Mouse (Mus musculus): Measurements from ENCODE around the gene Brix1. TPM values are rescaled to one million over a fixed set of nuclear protein-coding genes. Genes with fewer than 3 reads are reported as not detected.
"Not testable (repeated sequence)": the region's sequence is repeated elsewhere in the genome, so short reads cannot be mapped to it uniquely, and the experiment has no call there.

The Brix1 gene
- total RNA-seq (2021) = 10 to 100 TPM; 18.1 to 26.6 TPM
- long read RNA-seq, transcript Brix1-201 (10 exons, 2,664 nt) = major isoform, 40 of 40 reads
- long read RNA-seq, partial matches to known transcripts = 0 of 40 reads
- long read RNA-seq, other reads (novel, unspliced or antisense) = 0 of 40 reads

GRCm38 (mm10) chr15:10485484-10486364 lies at the start of gene Brix1, which contains the start of gene Rad1:
Brix1 (minus strand) TSS chr15:10485947.
Rad1 (plus strand) TSS chr15:10486018.
- DNase-seq (ENCODE audit: low spot score in 2 of 2) = peak; percentile 92 to 98

- DNase-seq (ENCODE audit: low spot score in 2 of 2) = no peak
Measured at GRCm38 (mm10) chr15:10534591-10534990, 48.8 kb upstream of the Brix1 start.

- not testable (repeated sequence) for DNase-seq (ENCODE audit: low spot score in 2 of 2)
Measured at GRCm38 (mm10) chr15:10533361-10533760, 47.6 kb upstream of the Brix1 start.

- DNase-seq (ENCODE audit: low spot score in 2 of 2) = no peak
Measured at GRCm38 (mm10) chr15:10531352-10531751, 45.6 kb upstream of the Brix1 start.

- no peak for DNase-seq (ENCODE audit: low spot score in 2 of 2)
Measured at GRCm38 (mm10) chr15:10525896-10526295, 40.1 kb upstream of the Brix1 start.

DNA sequence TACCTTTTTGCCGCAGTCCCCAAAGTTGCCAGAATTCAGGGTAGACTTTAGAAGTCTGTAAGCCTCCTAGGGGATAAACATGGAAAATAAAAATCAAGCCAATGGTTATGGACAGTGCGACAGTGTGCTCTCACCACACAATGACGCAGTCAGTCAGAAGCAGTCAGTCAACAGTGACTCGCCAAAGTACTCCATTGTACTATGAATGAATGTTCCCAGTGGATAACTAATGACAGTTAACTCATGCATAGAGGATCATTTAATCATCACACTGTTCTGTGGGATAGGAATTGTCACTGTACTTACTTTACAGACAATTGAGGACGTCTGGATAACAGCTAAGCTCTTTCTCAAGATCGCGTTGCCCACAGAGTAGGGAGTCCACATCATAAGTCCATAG lies 29.4 kb upstream of the Brix1 start:
- no peak for DNase-seq (ENCODE audit: low spot score in 2 of 2)

DNA sequence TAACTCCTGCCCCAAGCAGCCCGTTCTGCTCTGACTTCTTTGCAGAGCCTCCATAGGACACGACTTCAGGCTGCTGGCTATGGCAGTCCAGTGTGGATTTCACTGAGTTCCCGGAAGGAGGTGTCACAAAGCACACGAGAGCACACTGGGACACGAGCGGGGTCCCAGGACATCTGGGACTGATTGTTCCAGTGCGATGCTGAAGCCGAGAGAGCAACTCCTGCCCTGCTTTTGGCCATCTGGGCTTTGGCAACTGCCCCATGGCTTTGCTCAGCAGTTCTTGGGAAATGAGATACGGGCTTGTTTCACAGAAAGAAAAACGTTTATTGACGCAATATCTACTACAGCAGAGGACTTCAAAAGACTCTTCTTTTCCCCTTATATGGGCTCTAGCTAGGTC lies 20.4 kb upstream of the Brix1 start:
- DNase-seq (ENCODE audit: low spot score in 2 of 2) = no peak

DNA sequence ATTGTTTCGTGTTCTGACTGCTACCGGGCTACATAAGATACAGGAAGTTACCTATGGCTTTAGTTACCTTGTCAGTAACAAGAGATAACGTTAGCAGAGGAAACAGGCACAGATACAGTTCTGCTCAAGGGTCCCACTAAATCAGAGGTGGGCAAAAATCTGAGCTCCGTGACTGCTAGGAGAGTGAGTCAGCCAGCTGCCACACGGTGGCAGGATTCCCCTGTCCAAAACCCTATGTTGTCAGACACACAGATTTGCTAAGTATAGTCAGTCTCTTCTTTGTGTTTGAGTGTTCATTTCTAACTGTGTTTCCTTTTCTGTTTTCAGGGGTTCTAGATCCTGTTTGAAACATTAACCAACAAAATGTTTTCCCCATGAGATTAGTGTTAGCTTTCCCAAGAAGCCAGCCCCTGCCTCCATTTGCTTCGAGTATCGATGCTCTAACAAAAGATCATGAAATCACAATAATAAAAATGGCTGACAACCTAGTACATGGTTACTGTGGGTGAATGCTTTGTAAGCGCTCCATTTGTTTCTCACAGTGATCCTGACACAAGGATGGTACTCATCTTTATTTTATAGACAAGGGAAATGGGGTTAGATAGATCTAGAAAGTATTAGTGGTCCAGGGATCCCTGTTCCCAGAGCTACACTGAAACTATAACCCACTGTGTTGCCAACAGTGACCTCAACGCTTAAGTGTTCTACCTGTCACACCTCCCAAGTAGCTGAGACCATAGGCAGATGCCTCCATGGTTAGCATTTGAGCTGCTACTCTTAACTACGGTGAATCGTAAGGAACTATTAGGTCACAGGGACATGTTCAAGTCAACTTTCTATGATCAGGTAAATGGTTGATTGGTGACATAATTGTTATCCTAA lies 15.3 kb upstream of the Brix1 start:
- peak; percentile 31 to 75 for DNase-seq (ENCODE audit: low spot score in 2 of 2)

GRCm38 (mm10) chr15:10500035-10500434 lies 14.3 kb upstream of the Brix1 start:
- DNase-seq (ENCODE audit: low spot score in 2 of 2) = no peak

DNA sequence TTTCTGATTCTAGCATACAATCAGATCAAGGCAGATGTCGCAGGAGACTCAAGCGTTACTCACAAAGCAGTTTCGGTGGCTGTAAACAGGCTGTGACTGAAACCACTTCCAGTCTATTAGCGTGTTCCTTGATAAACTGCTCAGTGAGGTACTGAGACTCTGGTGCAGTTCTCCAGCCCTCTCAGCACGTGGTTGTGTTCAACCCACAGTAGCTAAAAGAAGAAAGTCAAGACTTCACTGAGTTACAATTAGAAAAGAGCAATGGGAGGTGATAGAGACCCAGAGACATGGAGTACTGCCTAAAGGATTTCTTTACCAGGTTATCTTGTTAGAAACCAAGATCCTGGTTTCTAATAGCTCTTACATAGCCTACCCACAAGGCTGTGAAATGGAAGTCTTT lies 13.8 kb upstream of the Brix1 start:
- no peak for DNase-seq (ENCODE audit: low spot score in 2 of 2)

- DNase-seq (ENCODE audit: low spot score in 2 of 2) = not testable (repeated sequence)
Measured at GRCm38 (mm10) chr15:10496696-10497095, 10.9 kb upstream of the Brix1 start.

- no peak for DNase-seq (ENCODE audit: low spot score in 2 of 2)
Measured at GRCm38 (mm10) chr15:10495944-10496343, 10.2 kb upstream of the Brix1 start.

DNA sequence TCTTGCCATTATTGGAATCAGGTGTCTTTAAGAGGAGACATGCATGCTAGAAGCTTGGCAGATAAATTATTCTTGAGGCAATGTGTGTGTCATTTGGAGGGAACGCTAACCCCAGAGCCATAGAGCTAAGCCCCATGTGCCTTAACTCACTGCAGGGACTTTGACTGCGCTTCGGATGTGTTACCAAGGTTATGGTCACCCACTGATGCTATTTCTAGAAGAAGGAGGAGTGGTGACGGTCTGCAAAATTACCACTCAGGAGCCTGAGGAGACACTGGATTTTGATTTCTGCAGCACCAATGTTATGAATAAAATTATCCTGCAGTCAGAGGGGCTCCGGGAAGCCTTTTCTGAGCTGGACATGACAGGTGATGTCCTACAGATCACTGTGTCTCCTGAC lies 4.4 kb upstream of the Brix1 start:
- DNase-seq (ENCODE audit: low spot score in 2 of 2) = no peak

- no peak for DNase-seq (ENCODE audit: low spot score in 2 of 2)
Measured at GRCm38 (mm10) chr15:10487246-10487645, 1.5 kb upstream of the Brix1 start.

DNA sequence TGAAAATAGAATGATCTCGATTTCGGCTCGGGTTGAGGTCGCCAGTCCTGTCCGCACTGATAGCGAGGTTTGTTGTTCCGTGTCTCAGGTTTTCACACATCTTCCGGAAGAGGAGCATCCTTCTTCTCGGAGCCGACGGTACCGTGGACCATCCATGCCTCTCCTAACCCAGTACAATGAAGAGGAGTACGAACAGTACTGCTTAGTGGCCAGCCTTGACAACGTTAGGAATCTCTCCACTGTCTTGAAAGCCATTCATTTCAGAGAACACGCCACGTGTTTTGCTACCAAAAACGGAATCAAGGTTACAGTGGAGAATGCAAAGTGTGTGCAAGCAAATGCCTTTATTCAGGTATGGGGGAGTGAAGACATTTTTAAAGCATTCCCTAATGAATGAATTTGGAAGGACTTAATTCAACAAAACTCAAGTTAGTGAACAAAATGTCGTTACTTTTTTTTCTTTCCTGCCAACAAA lies 655 bp upstream of the Brix1 start:
- DNase-seq (ENCODE audit: low spot score in 2 of 2) = no peak

- DNase-seq (ENCODE audit: low spot score in 2 of 2) = no peak
Measured at GRCm38 (mm10) chr15:10470941-10471340, 14.8 kb downstream of the Brix1 start.

DNA sequence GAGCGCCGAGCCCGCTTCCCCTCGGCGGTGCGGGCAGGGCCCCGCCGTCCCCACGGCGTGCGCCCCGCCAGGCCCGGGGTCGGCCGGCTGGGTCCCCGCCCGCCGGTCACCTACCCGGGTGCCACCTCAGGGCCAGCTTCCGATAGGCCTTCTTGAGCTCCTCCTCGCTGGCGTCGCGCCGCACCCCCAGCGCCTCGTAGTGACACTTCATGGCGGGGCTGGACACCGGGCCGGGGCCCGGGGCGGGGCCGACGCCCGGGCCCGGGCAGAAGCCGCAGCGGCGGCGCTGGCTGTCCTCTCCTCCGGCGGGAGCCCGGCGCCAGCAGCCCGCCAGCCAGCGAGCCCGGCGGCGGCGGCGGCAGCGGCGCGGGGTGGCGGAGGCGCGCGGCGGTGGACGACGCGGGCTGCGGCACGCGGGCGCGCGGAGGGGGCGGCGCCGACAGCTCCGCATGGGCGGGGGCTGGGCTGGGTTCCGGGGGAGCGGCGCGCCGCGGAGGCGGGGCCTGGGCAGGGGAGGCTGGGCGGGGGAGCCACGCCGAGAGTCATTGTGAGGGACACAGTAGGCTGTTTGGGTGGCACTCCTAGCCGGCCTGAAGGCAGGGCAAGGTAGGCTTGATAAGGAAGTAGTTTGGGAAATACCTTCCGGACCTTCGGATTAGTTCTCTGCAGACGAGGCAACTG lies 15.5 kb downstream of the Brix1 start, which contains the start of gene Dnajc21:
Dnajc21 (minus strand) TSS at position 366 of the 681 bp plus-strand sequence.
- DNase-seq (ENCODE audit: low spot score in 2 of 2) = peak; percentile 68 to 82

GRCm38 (mm10) chr15:10469641-10470150 lies 16.1 kb downstream of the Brix1 start:
- peak; percentile 15 to 34 for DNase-seq (ENCODE audit: low spot score in 2 of 2)

DNA sequence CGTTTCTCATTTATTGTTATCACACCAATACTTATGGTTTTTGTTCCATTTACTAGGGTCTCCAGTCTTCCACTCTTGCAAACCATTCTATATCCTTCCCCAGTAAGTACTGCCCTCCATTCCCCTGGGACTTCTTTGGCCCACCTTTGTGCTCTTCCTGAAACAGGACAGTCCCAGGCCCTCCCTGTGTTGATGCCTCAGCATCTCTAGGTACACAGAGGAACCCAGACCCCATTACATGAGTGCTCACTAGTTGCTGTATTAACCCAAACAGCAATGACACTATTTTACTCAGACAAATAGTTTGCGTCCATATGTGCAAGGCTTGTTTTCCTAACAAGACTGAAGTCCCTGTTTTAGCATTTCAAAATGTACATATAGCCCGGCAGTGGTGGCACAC lies 17.0 kb downstream of the Brix1 start:
- no peak for DNase-seq (ENCODE audit: low spot score in 2 of 2)

DNA sequence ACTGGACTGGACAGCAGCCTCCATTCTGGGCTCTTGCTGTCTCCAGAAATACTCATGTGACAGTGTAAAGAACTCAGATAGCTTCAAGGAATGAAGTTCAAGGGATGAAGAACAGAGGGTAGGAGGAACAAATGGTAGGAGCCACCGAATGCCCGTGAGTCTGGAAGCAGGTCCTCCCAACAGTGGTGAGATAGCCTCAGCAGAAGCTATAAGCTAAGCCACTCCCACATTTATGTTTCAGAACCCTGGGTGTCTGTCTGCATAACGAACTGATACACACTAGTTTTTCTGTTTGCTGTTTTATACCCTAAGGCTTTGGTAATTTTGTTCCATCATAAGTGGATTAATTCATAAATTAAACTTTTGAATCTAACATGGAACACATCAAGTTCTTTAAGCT lies 21.1 kb downstream of the Brix1 start:
- DNase-seq (ENCODE audit: low spot score in 2 of 2) = no peak

DNA sequence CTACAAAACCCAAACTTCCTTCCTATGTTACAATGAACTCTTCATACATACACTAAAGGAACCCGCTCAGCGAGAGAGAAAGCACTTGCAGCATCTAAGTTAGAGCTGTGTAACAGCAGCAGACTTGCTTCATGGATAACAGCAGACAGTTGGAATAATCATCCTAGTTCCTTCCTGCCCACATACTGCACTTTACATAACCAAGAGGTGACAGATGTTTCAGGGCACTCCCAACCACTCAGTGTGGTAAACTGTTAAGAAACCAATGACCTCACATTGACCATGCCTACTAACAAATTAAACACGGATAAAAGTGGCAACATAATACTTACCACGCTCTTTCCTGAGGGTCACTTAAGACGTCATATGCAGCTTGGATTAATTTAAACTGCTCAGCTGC lies 22.2 kb downstream of the Brix1 start:
- DNase-seq (ENCODE audit: low spot score in 2 of 2) = peak in 1 of 2 experiments; percentile 43
